Mouse (Mus musculus) urinary bladder, adult 2 months (tissue): ENCODE measurements around the gene Cd6. TPM values are rescaled to one million over a fixed set of nuclear protein-coding genes. Genes with fewer than 3 reads are reported as not detected.

Experiments
- DNase-seq: peaks from one replicate; pipeline ENCODE4 v3.0.0; 2022; ENCODE audit warnings: low spot score
- polyA plus RNA-seq: library from polyadenylated mRNA; depleted of rRNA; stranded (reverse); fragments of >200 nt; gene quantifications from 2 replicates; pipeline ENCODE4 v1.2.3, GENCODE M21; 2012

Cd6 gene
- polyA plus RNA-seq, 1 experiment: 0.39 TPM

DNA sequence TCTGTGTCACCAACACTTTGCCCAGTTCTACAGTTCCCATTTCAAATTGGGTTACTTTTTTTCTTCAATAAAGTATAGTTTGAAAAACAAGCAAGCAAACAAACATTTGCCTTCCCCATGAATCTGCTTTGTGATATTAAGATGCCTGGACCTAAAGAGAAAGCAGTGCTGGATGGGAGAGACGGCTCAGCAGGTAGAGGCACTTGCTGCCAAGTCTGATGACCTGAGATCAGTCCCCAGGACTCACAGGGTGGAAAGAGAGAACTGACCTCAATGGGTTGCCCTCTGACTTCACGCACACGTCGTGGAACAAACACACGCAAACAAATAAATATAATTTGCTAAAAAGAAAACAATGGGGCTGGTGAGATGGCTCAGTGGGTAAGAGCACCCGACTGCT, 28.0 kb downstream of the Cd6 start:
- DNase-seq: no peak

- no peak for DNase-seq
Measured at GRCm38 (mm10) chr19:10801070-10801469, 28.8 kb downstream of the Cd6 start.

DNA sequence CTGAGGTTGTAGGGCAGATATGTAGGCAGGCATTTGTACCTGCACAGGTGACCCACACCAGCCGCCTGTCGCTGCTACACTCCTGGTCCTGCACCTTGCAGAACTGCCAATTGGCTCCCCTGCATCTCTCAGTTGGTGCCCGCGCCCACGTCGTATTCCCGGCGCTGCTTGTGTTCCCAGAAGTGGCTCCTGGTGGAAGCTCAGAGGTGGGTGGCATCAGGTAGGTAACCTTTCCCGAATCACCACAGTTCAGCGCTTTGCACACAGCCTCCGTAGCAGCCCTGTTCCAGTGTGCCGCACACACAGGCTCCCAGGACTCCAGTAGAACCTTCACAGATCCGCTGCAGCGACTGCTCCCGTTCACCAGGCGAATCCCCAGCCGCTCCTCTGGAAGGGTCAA, 30.7 kb downstream of the Cd6 start:
- no peak for DNase-seq

- DNase-seq: no peak
Measured at GRCm38 (mm10) chr19:10798576-10798975, 31.3 kb downstream of the Cd6 start.

DNA sequence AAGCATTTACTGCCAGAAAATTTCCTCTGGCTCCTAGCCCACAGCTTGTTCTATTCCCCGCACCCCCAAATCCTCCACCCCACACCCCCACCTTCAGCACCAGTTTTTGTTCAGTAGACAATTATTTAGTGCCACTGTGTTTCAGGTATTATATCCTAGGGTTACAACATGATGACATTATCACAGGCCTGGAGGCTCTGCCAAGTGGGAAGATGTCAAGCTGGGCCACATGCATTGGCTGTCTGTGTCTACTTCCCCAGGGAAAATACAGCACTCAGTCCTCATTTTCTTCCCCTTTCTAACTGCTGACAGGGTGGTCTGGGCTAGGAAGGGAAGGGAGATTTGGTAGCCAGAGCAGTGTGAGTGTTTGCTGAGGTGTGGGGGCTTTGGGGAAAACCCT, 34.9 kb downstream of the Cd6 start:
- no peak for DNase-seq

DNA sequence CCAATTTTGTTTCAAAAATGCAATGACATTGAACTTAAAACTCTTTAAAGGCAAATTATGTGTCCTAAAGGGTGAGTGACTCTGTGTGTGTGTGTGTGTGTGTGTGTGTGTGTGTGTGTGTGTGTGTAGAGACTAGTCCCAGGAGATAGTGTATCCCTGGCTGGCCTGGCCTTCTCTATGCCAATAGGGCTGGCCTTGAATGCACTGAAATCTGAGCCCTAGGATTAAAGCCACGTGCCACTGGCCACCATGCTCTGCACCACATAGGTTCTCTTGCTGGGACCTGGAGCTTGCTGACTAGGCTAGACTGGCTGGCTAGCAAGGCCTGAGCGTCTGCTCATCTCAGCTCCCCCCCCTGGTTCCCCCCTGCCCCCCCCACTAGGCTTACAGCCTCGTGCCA, 36.8 kb downstream of the Cd6 start:
- no peak for DNase-seq

DNA sequence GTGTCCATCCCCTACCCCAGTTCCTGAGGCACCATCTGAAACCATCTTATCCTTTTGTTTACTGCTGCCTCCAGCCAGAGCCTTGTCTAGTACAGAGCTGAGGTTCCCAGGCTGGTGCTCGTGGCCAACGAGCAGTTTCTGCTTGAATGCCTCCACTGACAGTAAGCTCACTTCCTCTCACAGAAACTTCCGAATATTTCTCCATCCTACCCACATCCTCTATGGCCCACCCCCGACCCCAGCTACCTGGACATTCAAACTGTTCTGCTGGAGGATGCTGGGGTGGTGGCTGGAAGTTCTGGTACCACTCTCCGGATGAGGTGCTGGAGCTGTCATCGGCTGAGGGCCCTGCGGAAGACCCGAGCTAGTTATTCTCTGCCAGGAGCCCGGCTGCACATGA, 39.5 kb downstream of the Cd6 start:
- DNase-seq: no peak

DNA sequence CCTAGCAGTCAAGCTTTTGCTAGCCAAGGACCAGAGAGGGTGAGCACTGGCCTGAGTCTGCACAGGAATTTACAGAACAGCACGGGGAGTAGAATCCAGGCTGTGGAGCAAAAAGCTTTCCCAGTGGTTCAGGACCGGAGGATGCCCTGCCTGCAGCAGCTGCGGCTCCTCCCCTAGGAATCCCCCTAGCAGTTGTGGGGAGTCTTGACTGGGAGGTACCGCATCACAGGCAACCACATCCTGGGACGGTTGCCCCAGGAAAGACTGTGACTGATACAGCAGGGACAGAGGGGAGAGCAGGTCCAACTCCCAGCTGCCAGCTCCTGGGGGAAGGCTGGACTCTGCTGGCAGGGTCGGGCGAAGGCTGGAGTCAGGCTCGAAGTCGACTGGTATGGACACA, 41.6 kb downstream of the Cd6 start:
- no peak for DNase-seq

- DNase-seq: no peak
Measured at GRCm38 (mm10) chr19:10787406-10787805, 42.5 kb downstream of the Cd6 start.

DNA sequence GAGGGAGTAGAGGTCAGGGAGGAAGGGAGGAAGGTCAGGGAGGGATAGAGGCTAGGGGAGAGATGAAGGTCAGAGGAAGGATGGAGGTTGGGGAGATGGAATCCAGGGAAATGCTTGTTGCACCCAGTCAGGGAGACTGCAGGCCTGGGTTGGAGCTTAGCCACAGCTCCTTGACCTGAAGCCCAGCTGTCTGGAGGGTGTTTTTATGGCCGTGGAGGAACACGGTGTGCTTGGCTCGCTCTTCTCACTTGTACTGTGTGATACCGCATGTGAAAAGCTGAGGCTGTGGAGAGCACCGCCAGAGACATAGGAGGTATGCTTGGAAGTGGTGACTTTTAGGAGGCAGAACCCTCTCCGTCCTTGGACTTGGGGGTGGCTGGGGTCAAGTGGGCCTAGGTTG, 43.1 kb downstream of the Cd6 start:
- no peak for DNase-seq

DNA sequence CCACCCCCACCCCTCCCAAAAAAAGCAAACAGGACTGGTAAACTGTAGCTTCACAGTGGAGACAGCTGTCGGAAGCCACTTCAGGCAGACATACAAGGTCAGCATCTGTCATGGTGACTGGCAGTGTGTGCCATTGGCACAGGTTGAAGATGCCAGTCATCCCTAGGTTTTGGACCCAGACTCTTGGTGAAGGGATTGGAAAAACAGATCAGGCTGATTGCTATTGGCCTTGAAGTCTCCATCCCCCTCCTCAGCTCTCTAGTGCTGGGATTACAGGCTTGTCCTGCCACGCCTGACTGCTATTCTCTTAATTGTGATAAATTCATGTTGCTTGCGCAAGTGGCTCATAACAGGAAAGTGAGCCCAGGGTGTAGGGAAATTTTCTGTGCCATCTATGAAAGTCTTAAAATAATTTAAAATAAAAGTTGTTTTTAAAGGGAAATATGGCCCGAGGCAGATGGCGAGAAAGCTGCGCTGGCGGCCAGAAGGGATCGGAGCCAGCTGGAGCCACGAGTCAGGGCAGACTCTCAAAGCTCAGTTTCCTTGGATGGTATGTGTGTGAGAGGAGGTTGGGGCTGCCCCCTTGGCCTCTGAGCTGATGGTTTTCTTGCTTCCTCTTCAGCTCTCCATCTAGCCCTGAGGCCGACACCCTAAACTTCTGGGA, 44.9 kb downstream of the Cd6 start:
- no peak for DNase-seq

- no peak for DNase-seq
Measured at GRCm38 (mm10) chr19:10784061-10784460, 45.8 kb downstream of the Cd6 start.

DNA sequence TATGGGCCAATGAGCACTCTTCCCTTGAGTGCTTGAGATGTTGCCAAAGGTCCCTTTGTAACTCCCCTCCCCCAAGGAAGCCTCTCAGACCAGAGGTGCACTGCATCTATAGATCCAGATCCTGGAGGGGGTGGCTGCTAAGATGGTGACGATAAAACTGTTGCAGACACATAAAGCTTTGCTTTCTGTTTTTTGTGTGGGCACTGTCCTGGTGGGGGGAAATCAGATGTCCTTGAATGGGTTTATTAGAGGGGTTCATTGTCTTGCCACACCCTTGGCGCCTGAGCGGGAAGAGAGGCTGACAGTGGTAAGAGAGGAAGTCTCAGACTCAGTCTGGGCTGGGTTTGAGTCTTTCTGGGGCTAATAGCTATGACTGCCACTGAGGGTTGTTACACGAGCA, 46.7 kb downstream of the Cd6 start:
- DNase-seq: no peak

DNA sequence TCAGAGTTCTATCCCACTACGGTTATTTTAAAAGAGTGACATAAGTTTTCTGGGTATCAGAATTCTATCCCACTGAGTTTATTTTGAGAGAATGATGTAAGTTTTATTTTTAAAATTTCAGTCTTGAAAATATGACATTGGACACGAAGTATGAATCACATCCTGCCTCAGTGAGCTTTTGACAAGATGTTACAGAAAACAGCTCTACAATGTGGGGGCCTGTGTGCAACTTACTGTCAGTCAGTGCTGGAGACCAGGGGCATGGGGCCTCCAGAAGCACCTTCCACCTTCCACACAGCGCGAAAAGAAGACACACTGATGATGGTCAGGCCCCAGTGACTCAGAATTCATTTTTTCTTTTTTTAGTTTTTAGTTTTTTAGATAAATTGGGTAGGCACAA, 48.2 kb downstream of the Cd6 start:
- DNase-seq: no peak

DNA sequence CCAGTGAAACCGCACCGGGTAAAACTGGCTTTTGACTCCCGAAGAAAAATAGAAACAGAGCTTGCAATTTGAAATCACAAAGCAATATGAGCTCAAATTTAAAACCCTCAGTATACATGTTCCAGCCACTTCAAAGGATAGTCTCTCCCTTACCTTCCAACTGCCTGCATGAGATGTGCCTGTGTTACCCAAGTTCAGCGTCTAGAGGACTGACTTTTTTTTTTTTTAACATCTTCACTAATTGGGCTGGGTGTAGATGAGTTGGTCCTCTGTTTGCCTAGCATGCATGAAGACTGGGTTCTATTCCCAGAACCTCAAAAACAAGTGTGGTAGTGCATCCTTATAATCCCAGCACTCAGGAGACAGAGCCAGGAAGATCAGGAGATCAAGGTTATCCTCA, 53.0 kb downstream of the Cd6 start:
- DNase-seq: no peak

DNA sequence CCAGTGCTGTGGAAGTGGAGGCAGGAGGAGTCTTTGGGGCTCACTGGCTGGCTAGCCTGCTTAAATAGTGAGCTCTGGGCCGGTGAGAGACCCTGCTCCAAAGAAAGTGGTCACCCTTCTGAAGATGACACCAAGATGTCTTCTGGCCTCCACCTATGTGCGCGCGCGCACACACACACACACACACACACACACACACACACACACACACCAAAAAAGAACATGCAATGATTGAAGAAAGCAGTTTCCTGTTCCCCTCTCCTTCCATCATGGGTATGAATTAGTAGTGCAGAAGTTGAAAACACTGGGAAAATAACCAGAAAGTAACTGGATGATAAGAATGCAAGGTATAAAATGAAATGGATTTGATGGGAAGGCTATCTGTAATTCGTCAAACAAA, 55.7 kb downstream of the Cd6 start:
- DNase-seq: no peak

DNA sequence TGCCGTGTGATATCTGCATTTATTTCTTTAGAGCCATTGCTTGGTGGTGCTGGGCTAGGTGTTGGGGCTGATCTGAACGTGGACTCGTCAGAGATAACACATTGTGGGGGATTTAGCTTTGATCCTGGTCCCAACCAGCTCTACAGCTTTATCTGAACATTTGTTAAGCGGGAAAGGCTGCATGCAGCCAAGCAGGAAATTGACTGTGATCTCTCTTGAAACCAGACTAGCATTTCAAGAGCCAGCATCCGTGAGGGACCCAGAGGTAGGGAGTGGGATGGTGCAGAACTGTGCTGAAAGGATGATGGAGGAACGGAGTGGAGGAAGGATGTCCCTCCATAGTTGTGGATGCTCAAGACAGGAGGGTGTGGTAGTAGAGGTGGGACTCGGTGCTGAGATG, 56.5 kb downstream of the Cd6 start:
- DNase-seq: no peak

DNA sequence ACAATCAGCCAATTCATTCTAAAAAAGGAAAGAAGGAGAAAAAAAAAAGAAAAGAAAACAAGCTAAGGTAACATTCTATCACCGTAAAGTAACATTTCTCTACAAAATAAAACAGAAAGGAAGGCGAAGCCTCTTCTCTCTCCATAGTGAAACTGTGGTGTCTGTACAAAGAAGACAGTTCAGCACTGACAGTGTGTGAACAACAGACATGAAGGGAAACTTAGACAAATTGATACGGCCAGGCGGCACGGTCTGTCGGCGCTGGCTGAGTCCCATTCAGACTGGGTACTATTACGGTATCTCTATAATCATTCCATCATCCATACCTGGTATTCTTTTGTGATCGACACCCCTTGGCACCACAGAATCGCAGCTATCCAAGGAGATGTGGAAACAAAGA, 57.0 kb downstream of the Cd6 start:
- no peak for DNase-seq

DNA sequence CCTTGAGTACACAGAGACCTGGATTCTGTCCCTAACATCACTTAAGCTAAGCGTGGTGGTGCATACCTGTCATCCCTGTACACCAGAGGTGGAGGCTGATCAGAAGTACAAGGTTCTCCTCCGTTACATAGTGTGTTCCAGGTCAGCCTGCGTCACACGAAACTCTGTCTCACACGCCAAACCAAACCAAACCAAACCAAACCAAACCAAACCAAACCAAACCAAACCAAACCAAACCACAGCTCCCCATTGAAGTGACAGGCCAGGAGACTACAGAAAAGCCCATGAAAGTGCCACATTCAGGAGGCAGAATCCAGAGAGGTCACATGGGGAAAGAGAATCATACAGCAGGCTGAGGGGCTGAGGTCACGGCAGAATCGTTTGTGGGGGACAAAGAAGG, 57.9 kb downstream of the Cd6 start:
- no peak for DNase-seq

- DNase-seq: no peak
Measured at GRCm38 (mm10) chr19:10769429-10770195, 60.2 kb downstream of the Cd6 start.

- no peak for DNase-seq
Measured at GRCm38 (mm10) chr19:10768694-10769428, 61.0 kb downstream of the Cd6 start.

DNA sequence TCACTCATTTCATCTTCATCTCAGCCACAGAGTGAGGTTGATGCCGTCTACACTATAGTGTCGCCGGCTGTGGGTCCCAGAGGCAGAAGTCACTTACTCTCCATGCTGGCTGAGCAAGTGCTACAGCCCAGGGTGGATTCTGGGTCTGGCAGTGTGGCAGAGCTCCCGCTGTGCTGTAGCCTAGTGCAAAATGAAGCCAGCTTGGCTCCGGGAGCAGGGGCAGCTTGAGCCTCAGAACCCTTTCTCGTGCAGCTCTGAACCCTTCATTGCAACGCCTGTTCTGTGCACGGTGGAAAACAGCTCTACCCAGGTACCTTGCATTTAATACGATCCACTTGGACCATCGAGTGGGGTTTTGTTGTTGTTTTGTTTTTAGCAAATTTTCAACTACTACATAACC, 62.2 kb downstream of the Cd6 start:
- no peak for DNase-seq

GRCm38 (mm10) chr19:10763381-10764031, 66.4 kb downstream of the Cd6 start:
- no peak for DNase-seq
